Mouse (Mus musculus): ENCODE measurements at regions not wholly inside any gene's neighbourhood (a gene's known extent, or its start where the extent isn't known, plus 50 kb on each side); places are given as distances from the start of the nearest gene placed in this dataset.

DNA sequence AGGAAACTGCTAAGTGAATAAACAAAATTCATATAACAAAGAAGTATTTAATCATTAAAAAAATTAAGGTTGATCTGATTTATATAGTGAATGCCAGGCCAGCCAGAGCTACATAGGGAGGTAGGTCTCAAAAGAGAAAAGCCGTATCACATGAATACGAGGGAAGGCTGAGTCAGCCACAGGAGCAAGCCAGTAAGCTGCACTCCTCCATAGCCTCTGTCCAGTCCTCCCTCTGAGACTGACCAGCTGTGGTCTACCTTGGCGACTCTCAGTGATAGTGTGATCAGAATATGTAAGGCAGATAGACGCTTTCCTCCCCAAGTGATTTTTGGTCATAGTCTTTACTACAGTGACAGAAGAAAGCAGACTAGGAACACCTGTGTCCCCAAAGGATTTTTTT, 625.4 kb upstream of the Adam5 start:
- Histone ChIP-seq H3K4me2 (replicated peaks; ENCODE audit: low read depth) (no peak overlapping the region), H3K4me1 (replicated peaks; ENCODE audit: control insufficient read depth, insufficient read depth) (no peaks in the 10 kb centered on the region), H3K4me3 (ENCODE audit: low read depth, low read length) (no peak overlapping the region), H3K9me3 (ENCODE audit: control insufficient read depth, low read length) (no peaks in the 10 kb centered on the region), H3K27ac (replicated peaks) (no peak overlapping the region), H3K36me3 (ENCODE audit: control insufficient read depth, insufficient read depth, low read length) (no peaks in the 10 kb centered on the region), H3K27me3 (ENCODE audit: control insufficient read depth, insufficient read depth, low read length) (no peaks in the 10 kb centered on the region), H3K9ac (ENCODE audit: low read length) (no peak overlapping the region)
- no peak for DNase-seq (ENCODE audit: low spot score)
- TF ChIP-seq CTCF (IDR thresholded peaks at IDR 0.05; ENCODE audit: low read depth) (no peak), EP300 (optimal IDR thresholded peaks at IDR 0.05) (no peak)
- 70% methylated on average over 4 of the region's 4 CpGs for WGBS
- ATAC-seq (ENCODE audit: low FRiP score, low TSS enrichment), result no peak

DNA sequence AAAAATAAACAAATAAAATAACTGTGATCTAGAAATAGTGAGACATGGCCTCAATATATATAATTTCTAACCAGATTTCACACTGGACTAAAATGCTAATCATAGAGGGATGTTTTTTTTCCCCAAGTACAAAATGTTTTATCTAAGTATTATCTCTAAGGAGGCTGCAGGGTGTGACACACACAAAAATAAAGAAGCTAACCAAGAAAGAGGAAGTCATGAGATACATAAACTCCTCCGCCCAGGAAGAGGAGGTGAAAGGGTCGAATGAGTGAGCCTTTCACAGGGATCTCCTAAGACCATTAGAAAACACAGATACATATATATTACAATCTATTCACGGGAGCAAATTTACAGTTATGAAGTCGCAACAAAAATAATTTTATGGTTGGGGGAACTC, 623.7 kb upstream of the Adam5 start:
- 83% methylated on average over 4 of the region's 4 CpGs for WGBS
- H3K4me3 ChIP-seq (ENCODE audit: low read depth, low read length), result no peak overlapping the region
- no peak overlapping the region for H3K4me2 ChIP-seq (replicated peaks; ENCODE audit: low read depth)
- no peak for TF ChIP-seq EP300 (optimal IDR thresholded peaks at IDR 0.05)
- TF ChIP-seq CTCF (IDR thresholded peaks at IDR 0.05; ENCODE audit: low read depth), result no peak
- no peaks in the 10 kb centered on the region for H3K27me3 ChIP-seq (ENCODE audit: control insufficient read depth, insufficient read depth, low read length)
- H3K9me3 ChIP-seq (ENCODE audit: control insufficient read depth, low read length), result no peaks in the 10 kb centered on the region
- H3K9ac ChIP-seq (ENCODE audit: low read length), result no peak overlapping the region
- DNase-seq (ENCODE audit: low spot score) (no peak), ATAC-seq (ENCODE audit: low FRiP score, low TSS enrichment) (no peak)
- no peaks in the 10 kb centered on the region for H3K4me1 ChIP-seq (replicated peaks; ENCODE audit: control insufficient read depth, insufficient read depth)
- no peak overlapping the region for H3K27ac ChIP-seq (replicated peaks)
- H3K36me3 ChIP-seq (ENCODE audit: control insufficient read depth, insufficient read depth, low read length), result no peaks in the 10 kb centered on the region

DNA sequence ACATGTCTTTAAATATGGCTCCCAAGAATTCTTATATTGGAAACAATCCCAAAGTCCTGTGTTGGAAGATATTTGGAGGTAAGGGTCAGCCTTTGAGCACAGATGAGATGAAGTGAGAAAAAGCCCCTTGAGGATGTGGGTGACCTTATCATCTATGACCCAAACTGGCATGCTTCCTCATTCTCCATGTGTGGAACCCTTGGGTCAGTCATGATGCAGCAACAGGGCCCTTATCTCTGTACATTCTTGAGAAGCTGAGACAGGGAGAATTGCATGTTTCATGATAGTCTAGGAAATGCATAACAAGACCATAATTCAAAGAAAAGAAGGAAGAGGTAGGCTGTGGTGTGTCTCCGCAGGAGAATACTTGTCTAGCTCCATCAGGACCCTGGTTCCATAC, 621.8 kb upstream of the Adam5 start:
- Histone ChIP-seq H3K27ac (replicated peaks) (no peak overlapping the region), H3K4me2 (replicated peaks; ENCODE audit: low read depth) (no peak overlapping the region), H3K27me3 (ENCODE audit: control insufficient read depth, insufficient read depth, low read length) (no peaks in the 10 kb centered on the region), H3K4me3 (ENCODE audit: low read depth, low read length) (no peak overlapping the region), H3K36me3 (ENCODE audit: control insufficient read depth, insufficient read depth, low read length) (no peaks in the 10 kb centered on the region), H3K9ac (ENCODE audit: low read length) (no peak overlapping the region), H3K4me1 (replicated peaks; ENCODE audit: control insufficient read depth, insufficient read depth) (no peaks in the 10 kb centered on the region), H3K9me3 (ENCODE audit: control insufficient read depth, low read length) (no peaks in the 10 kb centered on the region)
- ATAC-seq (ENCODE audit: low FRiP score, low TSS enrichment) (no peak), DNase-seq (ENCODE audit: low spot score) (no peak)
- TF ChIP-seq EP300 (optimal IDR thresholded peaks at IDR 0.05), result no peak
- TF ChIP-seq CTCF (IDR thresholded peaks at IDR 0.05; ENCODE audit: low read depth), result no peak
- 84% methylated on average over 1 of the region's 1 CpGs for WGBS

DNA sequence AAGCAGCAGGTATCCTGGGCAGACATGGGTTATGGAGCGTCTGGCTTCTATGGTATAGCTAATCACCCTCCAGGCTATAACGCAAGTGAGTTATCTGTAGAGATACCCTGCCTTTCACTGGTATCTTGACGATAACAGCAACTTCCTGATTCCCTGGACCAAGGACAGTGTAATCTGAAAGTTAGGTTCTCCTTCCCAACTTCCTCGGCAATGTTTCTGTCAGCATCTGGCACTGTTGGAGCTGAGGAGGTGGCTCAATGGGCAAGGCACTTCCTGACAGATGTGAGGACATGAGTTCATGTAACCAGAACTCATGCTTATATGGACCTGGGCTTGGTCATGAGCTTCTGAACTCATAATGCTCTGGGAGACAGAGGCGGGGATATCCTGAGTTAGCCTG, 620.9 kb upstream of the Adam5 start:
- 66% methylated on average over 5 of the region's 5 CpGs for WGBS
- DNase-seq (ENCODE audit: low spot score) (no peak), ATAC-seq (ENCODE audit: low FRiP score, low TSS enrichment) (no peak)
- Histone ChIP-seq H3K27ac (replicated peaks) (no peak overlapping the region), H3K9ac (ENCODE audit: low read length) (no peak overlapping the region), H3K4me2 (replicated peaks; ENCODE audit: low read depth) (no peak overlapping the region), H3K36me3 (ENCODE audit: control insufficient read depth, insufficient read depth, low read length) (no peaks in the 10 kb centered on the region), H3K4me1 (replicated peaks; ENCODE audit: control insufficient read depth, insufficient read depth) (0 out of 2 replicates have a peak, but pooled peaks cover 3% of the 10 kb centered on the region), H3K27me3 (ENCODE audit: control insufficient read depth, insufficient read depth, low read length) (no peaks in the 10 kb centered on the region), H3K4me3 (ENCODE audit: low read depth, low read length) (no peak overlapping the region), H3K9me3 (ENCODE audit: control insufficient read depth, low read length) (no peaks in the 10 kb centered on the region)
- no peak for TF ChIP-seq CTCF (IDR thresholded peaks at IDR 0.05; ENCODE audit: low read depth)
- TF ChIP-seq EP300 (optimal IDR thresholded peaks at IDR 0.05), result no peak

DNA sequence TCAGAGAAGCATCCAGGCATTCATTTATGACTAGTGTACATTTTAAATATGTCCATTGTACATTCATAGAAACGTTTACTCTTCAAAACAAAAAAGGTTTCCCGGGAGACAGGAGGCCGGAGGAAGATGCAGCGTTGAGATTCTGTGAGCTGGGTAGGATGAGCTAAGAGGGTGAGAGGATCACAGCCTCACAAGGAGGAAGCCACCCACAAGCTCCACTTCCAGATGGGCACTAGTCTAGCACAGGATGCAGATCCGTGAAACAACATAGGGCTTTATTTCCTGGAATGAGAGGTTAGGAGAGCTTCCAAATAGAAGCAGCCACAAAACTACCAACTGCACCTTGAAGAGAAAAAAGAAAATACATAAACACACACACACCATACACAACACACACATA, 619.4 kb upstream of the Adam5 start:
- TF ChIP-seq EP300 (optimal IDR thresholded peaks at IDR 0.05), result no peak
- TF ChIP-seq CTCF (IDR thresholded peaks at IDR 0.05; ENCODE audit: low read depth), result no peak

DNA sequence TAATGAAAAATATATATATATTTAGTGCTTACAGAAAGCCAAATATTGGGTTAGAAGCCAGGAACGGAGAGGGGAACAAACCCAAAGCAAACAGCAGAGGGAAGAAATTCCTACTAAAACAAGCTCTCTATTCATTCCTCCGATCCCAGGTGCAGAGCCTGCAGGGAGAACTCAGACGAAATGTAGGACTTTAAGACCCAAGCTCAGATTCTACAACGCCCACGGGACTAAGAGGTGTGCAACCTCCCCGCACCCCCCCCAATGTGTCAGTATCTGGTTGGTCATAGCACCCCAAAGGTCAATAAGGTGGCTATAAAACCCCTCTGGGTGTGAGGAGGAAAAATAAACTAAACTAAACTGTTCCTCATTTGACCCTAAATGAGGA, 616.9 kb upstream of the Adam5 start:
- H3K4me2 ChIP-seq (replicated peaks; ENCODE audit: low read depth), result peak overlapping the region; percentile 21
- no peak overlapping the region for H3K4me3 ChIP-seq (ENCODE audit: low read depth, low read length)
- 0 out of 2 replicates have a peak, but pooled peaks cover 3% of the 10 kb centered on the region for H3K4me1 ChIP-seq (replicated peaks; ENCODE audit: control insufficient read depth, insufficient read depth)
- no peaks in the 10 kb centered on the region for H3K36me3 ChIP-seq (ENCODE audit: control insufficient read depth, insufficient read depth, low read length)
- ATAC-seq (ENCODE audit: low FRiP score, low TSS enrichment) (no peak), DNase-seq (ENCODE audit: low spot score) (no peak)
- no peak overlapping the region for H3K27ac ChIP-seq (replicated peaks)
- H3K27me3 ChIP-seq (ENCODE audit: control insufficient read depth, insufficient read depth, low read length), result no peaks in the 10 kb centered on the region
- TF ChIP-seq CTCF (IDR thresholded peaks at IDR 0.05; ENCODE audit: low read depth), result no peak
- no peak for TF ChIP-seq EP300 (optimal IDR thresholded peaks at IDR 0.05)
- H3K9me3 ChIP-seq (ENCODE audit: control insufficient read depth, low read length), result no peaks in the 10 kb centered on the region
- H3K9ac ChIP-seq (ENCODE audit: low read length), result no peak overlapping the region
- WGBS, result 19% methylated on average over 6 of the region's 6 CpGs

More for the DNA sequence above, 619.4 kb upstream of the Adam5 start:
- Histone ChIP-seq H3K27me3 (ENCODE audit: control insufficient read depth, insufficient read depth, low read length) (no peaks in the 10 kb centered on the region), H3K4me1 (replicated peaks; ENCODE audit: control insufficient read depth, insufficient read depth) (0 out of 2 replicates have a peak, but pooled peaks cover 3% of the 10 kb centered on the region), H3K36me3 (ENCODE audit: control insufficient read depth, insufficient read depth, low read length) (no peaks in the 10 kb centered on the region), H3K4me3 (ENCODE audit: low read depth, low read length) (no peak overlapping the region), H3K9me3 (ENCODE audit: control insufficient read depth, low read length) (no peaks in the 10 kb centered on the region), H3K4me2 (replicated peaks; ENCODE audit: low read depth) (no peak overlapping the region), H3K27ac (replicated peaks) (no peak overlapping the region), H3K9ac (ENCODE audit: low read length) (no peak overlapping the region)
- ATAC-seq (ENCODE audit: low FRiP score, low TSS enrichment) (no peak), DNase-seq (ENCODE audit: low spot score) (no peak)
- 49% methylated on average over 5 of the region's 5 CpGs for WGBS

Data from stomach, postnatal 0 days (tissue).